Mouse (Mus musculus) liver, adult 10 weeks (tissue): ENCODE measurements around the gene Cyp2ab1. TPM values are rescaled to one million over a fixed set of nuclear protein-coding genes. Genes with fewer than 3 reads are reported as not detected.

Experiments used
- polyA plus RNA-seq: library from polyadenylated mRNA; stranded (reverse); fragments of 350-450 nt; fragmentation: Illumina TruSeq; extraction: RNeasy Lipid Tissue Mini Kit (QIAGEN cat#74804); gene quantifications from one replicate; pipeline ENCODE4 v1.2.3, GENCODE M21; 2014; ENCODE audit warnings: low read depth, low replicate concordance

The Cyp2ab1 gene
- not detected for polyA plus RNA-seq

DNA sequence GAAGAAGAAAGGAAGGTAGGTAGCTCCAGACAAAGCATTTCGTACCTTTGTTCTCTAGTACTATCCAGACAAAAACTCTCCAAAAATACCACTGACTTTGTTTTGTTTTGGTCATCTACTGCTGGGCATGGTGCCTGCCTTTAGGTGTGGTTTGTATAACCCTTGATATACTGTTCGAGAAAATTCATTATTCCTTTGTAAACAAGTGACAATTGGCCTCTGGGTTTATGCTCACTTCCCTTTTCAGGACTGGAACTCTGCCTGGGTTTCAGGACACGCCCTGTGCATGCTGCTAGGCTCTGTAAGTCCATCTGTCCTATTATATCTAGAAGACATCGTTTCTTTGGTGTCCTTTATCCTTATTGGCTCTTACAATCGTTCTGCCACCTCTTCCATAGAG is at the start of gene Cyp2ab1:
Gene Cyp2ab1, minus strand, starts transcription at position 119 of the 400 bp plus-strand sequence.

DNA sequence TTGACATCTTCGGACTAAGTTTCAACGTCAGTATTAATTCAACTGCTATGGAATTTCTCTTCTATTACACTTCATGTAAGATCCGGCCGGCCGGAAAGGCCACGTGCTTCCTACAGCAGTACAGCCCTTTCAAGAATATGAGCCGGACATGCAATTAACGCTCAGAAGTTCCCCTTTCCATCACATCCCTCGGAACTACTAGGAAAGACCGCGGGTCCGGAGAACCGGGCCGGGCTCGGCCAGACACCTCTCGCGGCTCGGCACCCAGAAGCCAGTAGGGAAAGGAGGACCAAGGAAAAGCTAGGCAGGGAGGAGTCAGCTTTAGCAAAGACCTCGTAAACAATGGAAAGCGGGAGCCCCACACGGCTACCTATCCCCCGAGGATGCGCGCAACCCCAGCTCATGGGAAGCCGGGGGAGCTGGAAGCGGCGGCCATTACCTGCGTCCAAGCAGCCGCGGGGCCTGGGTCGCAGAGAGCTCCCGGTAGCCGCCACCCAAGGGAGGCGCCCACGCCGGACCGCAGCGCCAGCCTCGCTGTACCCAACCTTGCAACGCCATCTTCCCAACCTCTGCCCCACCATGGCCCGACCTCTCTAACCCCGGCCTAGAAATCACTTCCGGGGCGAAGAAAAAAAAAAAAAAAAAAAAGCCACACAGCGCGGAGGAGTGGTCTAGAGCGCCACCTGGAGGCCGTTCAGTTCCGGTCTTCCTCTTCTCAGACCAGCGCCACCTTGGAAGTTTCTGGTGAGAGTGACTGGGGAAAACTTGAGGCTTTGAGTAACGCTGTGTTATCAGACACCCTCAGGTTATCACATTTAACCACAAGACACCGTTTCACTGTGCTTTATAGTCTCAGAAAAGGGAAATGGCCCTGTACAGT is 23.2 kb downstream of the Cyp2ab1 start, which contains the start of gene Parl:
Gene Parl, minus strand, starts transcription at position 618 of the 880 bp plus-strand sequence.

Other genes starting within 250 kb of the Cyp2ab1 start
- gene Klhl24, start 227.9 kb downstream of the Cyp2ab1 start, polyA plus RNA-seq = 28.6 TPM
- 4.8 TPM for gene Yeats2, start 184.3 kb downstream of the Cyp2ab1 start, polyA plus RNA-seq
- not detected for gene Map6d1, start 84.0 kb downstream of the Cyp2ab1 start, polyA plus RNA-seq
- 40.4 TPM for gene Parl, start 23.0 kb downstream of the Cyp2ab1 start, polyA plus RNA-seq
- gene Abcc5, start 101.0 kb upstream of the Cyp2ab1 start, polyA plus RNA-seq = 2.8 TPM
- gene Eif2b5, start 173.4 kb upstream of the Cyp2ab1 start, polyA plus RNA-seq = 9.8 TPM
- gene Dvl3, start 191.6 kb upstream of the Cyp2ab1 start, polyA plus RNA-seq = 7.3 TPM
- gene Ap2m1, start 210.1 kb upstream of the Cyp2ab1 start, polyA plus RNA-seq = 86.1 TPM
- gene Abcf3, start 223.2 kb upstream of the Cyp2ab1 start, polyA plus RNA-seq = 10.5 TPM